Mouse (Mus musculus): ENCODE results near the gene Ifit3b.
"Not testable (repeated sequence)": the region's sequence is repeated elsewhere in the genome, so short reads cannot be mapped to it uniquely, and the experiment has no call there.

The Ifit3b gene

DNA sequence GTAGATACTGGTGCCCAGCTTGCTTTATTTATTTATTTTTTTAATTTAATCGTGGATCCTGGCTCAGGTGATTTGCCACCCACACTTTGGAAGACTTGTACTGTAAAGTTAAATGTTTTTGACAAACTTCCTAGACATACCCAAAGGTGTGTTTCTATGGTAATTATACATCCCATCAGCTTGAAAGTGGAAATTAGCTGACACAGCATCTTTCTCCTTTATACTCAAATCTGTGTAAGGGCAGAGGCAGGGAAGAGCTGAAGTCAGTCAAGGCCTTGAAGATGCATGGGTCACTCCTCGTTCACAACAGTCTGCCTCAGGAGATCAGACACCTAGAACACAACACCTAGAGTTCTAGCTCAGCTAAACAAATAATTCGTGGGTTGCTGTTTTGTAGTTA lies 2.3 kb downstream of the Ifit3b start:
- DNase-seq (ENCODE audit: low spot score) = not testable (repeated sequence)

GRCm38 (mm10) chr19:34612243-34613001 lies 4.7 kb downstream of the Ifit3b start:
- DNase-seq (ENCODE audit: low spot score) = not testable (repeated sequence)

DNA sequence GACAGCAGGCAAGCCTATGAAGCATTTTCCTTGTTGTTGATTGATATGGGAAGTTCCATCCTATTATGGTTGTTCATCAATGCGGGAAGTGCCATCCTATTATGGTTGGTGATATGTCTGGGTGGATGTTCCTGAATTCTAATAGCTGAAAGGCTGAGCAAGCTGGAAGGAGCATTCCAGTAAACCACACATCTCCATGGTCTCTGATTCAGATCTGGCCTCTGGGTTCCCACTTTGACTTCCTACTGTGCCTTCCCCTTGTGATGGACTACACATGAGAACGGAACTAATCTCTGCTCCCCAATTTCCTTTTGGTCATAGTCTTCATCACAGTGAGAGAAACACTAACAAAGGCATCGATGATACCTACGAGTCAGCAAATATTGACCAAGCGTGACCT lies 13.1 kb downstream of the Ifit3b start:
- DNase-seq (ENCODE audit: low spot score) = no peak

GRCm38 (mm10) chr19:34623781-34624180 lies 16.0 kb downstream of the Ifit3b start:
- DNase-seq (ENCODE audit: low spot score) = no peak

- DNase-seq (ENCODE audit: low spot score) = peak; percentile 53
These were observed 16.9 kb downstream of the Ifit3b start for GRCm38 (mm10) chr19:34624663-34625062.

DNA sequence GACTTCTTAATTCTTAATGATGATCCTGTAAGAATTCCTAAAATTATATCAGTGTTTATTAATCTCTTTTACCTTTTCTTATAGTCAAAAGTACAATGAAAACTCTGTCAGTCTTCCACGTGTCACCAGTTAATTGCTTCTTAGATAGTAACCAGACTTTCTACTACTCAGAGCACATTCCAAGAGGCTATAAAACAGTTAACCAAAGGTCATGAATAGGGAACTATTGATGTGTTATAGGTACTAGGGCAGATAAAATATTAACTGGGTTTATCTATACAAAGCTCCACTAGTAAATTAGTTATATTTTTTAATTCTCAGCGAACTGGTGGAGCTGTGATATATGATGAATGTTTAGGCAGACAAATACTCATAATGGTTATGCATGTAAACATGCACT lies 19.7 kb downstream of the Ifit3b start:
- no peak for DNase-seq (ENCODE audit: low spot score)

DNA sequence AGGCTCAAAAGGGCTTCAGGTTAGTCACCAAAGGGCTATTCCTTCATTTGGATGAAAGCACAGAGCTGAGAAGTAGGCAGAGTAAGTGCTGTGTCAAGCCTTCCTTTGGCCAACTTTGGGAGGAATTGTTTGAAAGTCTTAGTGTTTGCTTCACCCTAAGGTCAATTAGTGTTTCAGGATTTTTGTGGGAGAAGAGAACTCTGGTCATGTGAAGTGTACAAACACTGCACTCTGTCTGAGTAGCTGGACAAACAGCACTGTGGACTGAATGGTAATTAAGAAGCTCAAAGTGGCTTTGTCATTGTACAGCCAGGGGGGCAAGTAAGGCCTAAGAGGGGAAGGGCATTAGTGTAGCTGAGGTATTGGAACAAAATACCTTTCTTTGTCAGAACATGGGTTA lies 23.7 kb downstream of the Ifit3b start:
- DNase-seq (ENCODE audit: low spot score) = no peak

GRCm38 (mm10) chr19:34633484-34633883 lies 25.7 kb downstream of the Ifit3b start:
- no peak for DNase-seq (ENCODE audit: low spot score)

GRCm38 (mm10) chr19:34636933-34637557 lies 29.3 kb downstream of the Ifit3b start:
- peak; percentile 52 for DNase-seq (ENCODE audit: low spot score)

DNA sequence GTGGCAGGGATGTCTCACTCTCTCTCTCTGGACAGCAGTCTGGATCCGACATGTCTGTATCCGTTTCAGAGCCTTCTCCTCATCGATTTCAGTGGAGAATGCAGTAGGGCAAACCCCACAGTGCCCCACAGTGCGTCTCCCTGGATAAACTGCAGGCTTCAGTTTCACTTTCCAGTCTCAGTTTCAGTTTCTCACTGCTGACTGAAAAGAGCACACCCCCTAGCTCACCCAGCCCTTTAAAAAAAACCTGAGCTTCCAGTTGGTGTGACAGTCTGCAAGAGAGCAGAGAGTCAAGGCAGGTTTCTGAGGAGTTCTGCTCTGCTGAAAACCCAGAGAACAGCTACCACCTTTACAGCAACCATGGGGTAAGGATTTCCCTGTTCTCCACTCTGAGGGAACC lies 32.9 kb downstream of the Ifit3b start, which contains the start of the genes Ifit1bl2 and Ifit1:
Ifit1bl2 (minus strand) TSS at position 121 of the 400 bp plus-strand sequence.
Ifit1 (plus strand) TSS at position 249 of the 400 bp plus-strand sequence.
- DNase-seq (ENCODE audit: low spot score) = peak; percentile 68

- DNase-seq (ENCODE audit: low spot score) = no peak
These were observed 34.8 kb downstream of the Ifit3b start for GRCm38 (mm10) chr19:34642616-34643015.

- DNase-seq (ENCODE audit: low spot score) = not testable (repeated sequence)
These were observed 39.9 kb downstream of the Ifit3b start for GRCm38 (mm10) chr19:34647630-34648029.

DNA sequence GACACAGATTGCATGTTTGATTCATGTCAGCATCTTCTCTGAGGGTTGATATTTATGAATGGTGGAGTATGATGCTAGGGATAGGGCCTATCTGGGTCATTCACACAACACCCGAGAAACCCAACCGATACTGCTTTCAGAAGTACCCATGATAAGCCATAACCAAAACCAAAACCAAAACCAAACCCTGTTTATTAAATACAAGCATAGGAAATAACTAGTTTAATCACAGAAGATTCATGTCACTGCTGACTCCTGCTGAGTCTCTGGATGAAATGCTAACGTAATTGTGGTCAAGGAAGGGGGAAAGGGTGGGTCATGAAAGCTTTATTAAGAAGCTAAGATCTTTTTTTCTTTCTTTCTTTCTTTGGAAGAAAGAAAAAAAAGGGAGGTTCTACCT lies 42.5 kb downstream of the Ifit3b start:
- no peak for DNase-seq (ENCODE audit: low spot score)

DNA sequence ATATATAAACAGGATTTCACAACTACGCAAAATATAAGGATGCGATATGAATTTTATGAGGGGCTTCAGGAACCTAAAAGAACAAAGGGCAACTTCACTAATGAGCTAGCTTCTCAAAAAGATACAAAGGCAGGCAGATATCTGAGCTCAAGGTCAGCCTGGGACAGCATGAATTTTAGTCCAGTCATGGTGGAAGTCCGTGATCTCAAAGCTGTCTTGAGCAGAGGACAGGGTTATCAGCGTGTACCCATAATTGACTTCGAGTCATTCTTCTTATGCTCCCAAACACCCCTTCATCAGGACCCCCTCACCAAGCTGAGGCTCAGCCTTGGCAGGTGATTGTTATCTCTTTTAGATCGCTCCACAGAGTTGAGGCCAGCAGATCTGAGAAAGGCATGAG lies 43.2 kb downstream of the Ifit3b start:
- DNase-seq (ENCODE audit: low spot score) = no peak

DNA sequence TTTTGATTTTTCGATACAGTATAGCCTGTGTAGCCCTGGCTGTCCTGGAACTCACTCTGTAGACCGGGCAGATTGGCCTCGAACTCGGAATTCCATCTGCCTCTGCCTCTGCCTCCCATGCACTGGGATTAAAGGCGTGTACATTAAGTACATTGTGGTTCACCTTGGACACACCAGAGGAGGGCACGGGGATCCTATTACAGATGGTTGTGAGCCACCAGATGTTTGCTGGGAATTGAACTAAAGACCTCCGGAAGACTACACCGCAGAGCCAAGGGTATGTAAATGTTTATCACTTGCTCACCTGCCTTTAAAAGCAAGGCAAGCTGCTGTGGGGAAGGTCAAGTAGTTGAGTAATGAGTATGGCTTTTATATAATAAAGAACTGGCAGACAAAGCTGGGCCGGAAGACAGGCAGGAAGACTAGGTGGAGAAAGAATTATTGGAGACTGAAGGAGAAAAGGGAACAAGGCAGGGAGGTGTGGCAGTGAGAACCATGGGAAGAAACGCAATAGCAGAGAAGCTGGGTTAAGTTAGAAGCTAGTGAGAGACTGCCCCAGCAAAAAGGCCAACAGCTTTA lies 47.5 kb downstream of the Ifit3b start:
- DNase-seq (ENCODE audit: low spot score) = no peak

DNA sequence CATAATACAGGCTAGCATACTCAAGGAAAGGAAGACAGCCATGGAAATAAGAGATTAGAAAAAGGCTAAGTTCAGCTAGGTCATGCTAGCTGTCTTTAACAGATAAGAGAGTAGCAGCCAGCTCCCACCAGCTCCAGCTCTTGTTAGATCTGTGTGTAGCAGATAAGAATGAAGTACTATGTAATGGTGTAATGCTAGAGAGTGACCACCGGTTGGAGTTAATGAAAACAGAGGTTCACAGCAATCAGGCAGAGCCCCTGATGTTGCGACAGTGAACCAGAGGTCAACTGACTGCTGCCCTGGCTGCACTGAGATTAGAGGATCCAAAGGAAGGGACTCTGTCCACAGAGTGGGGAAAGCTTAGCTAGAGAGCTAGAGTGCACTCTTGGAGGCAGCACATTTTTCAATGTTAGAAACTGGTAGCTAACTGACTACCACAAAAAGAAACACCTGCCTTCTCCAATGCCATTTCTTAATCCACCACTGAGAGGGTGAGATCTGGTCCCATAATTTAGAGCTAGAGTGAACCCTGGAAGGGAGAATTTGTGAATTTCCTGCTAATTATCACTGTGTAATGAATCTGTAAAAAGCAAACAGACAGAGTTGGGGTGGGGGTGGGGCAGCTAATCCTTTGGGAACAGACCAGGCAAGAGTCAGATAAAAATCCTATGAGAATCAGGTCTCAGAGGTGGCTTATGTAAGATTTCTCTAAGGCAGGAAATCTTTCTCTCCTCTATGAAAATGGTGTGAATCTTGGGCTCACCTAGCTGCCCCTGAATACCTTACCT lies 48.9 kb downstream of the Ifit3b start:
- DNase-seq (ENCODE audit: low spot score) = no peak

DNA sequence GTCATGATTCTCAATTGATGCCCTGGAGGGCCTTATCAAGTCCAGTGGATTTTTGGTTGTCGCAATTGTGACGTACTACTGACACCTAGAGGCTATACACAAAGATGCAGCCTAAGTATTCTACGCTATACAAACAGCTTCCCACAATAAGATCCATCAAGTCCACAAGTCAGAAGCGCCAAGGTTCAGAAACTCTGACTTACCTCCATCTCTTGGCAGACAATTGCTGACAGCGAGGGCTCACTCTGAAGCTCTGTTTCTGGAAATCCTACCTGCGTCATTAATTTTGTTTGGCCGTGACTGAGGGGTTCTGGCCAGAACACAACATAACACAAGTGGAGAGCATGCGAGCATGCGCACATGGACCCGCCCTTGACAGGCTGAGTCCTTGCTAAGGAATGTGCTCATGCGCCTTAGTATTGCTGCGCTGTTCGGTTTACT lies 54.3 kb downstream of the Ifit3b start:
- DNase-seq (ENCODE audit: low spot score) = peak; percentile 27

DNA sequence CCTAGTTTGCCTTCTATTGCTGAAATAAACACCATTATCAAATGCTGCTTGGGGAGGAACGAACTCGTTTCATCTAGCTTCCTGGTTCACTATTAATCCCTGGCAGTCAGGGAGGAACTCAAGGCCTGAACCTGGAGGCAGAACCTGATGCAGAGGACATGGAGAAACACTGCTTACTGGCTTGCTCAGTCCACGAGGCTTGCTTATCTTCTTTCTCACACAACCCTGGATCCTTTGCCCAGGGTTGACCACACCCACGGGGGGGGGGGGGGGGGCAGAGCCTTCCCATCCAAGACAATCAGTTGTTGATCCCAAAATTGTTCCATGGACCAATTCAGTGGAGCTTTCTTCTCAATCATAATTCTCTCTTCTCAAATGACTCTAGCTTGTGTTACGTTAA lies 55.0 kb downstream of the Ifit3b start:
- DNase-seq (ENCODE audit: low spot score) = no peak
